Mouse (Mus musculus) c-Kit-positive CD71-positive TER-119-negative erythroid progenitor cells, embryonic 14.5 days (primary cell): ENCODE data around the gene CK137956.

Experiments
- DNase-seq: peaks from one replicate; pipeline ENCODE4 v3.0.0-alpha.2; 2013; ENCODE audit warnings: low read depth

The CK137956 gene

DNA sequence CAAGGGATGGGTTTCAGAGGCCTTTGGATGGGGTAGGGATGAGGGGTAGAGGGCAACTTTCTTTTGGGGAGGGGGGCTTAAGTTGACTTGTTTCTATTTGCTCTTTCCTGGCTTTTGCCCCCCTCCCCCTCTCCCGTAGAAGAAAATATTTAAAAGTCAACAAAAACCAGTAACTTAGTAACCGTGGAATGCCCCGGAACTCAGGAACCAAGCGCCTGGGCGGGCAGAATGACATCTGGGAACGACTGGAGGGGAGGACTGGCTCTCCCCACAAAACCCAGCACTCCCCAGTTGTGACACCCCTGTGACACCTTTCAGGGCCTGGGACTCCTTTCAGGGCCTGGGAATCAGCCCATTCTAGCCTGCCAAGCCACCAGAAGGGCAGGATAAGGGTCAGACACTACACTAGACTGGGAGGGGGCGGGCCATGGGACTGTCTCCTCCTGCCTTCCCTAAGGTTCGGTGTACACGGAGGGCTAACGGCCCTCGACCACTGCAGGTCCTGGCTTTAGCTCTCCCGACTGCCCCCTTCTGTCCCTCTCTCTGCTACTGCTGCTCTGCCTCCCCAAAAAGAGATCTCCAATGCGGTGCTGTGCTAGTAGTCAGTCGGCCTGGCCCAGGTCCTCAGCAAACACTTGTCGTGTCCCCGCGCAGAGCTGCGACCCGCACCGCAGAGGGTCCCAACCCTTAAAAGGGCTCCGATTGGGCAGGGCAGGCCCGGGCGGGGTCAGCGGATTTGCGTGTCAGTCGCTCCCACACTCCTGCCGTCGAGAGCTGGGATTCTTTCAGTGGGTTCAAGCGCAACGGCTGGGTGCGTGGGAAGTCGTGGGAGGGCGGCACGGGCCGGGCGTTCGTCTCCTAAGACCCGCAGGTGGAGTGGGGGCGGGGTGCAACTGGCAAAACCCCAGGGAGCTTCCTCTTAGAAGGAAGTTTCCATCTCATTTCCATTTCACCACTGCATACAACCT is at the start of gene CK137956:
Gene CK137956, minus strand, starts transcription at position 51 of the 968 bp plus-strand sequence.
- DNase-seq: no peak

DNA sequence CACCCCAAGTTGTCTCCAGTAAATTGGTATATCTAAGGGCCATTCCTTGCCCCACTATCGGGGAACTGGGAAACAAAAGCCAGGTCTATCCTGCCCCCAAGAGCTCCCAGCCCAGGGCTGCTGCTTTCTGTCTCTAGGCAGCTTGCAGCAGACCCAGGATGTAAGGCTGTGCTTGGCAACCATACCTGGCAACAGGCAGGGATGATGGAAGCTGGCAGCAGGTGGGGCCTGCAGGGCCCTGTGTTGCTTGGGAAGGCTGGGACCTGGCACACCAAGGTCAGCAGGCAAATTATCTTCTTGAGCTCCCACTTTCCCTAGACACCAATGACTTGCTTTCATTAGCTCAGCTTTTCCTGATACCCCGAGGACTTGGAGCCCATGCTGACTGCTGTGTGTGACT is 48.7 kb upstream of the CK137956 start:
- no peak for DNase-seq

- DNase-seq: no peak
Measured at GRCm38 (mm10) chr4:128004797-128005452, 34.2 kb upstream of the CK137956 start.

- DNase-seq: no peak
Measured at GRCm38 (mm10) chr4:128002638-128003101, 31.9 kb upstream of the CK137956 start.

GRCm38 (mm10) chr4:127999281-127999680 is 28.5 kb upstream of the CK137956 start:
- DNase-seq: no peak

GRCm38 (mm10) chr4:127989347-127989995 is 18.7 kb upstream of the CK137956 start:
- no peak for DNase-seq

- DNase-seq: no peak
Measured at GRCm38 (mm10) chr4:127988526-127989180, 17.9 kb upstream of the CK137956 start.

GRCm38 (mm10) chr4:127987784-127988455 is 17.2 kb upstream of the CK137956 start, which contains the start of gene Csmd2:
Csmd2 (plus strand) TSS chr4:127987857.
- no peak for DNase-seq

DNA sequence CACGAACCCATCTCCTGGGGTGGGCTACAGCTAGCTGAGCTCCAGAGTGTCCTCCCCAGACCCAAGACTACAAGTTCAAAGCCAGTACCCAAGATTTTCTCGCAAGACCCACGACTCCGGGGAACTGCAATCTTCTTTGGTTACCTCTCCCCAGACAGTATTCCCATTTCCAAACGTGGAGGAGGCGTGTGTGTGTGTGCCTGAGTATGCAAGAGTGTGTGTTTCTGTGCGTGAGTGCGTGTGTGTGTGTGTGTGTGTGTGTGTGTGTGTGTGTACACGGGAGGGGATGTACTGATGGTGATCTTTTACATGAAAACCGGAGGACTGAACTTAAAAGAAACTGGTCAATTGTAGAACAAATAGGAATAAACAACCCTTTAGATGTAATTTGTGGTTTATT is 16.5 kb upstream of the CK137956 start:
- DNase-seq: no peak

GRCm38 (mm10) chr4:127986491-127987075 is 15.8 kb upstream of the CK137956 start:
- no peak for DNase-seq

- no peak for DNase-seq
Measured at GRCm38 (mm10) chr4:127985874-127986273, 15.1 kb upstream of the CK137956 start.

DNA sequence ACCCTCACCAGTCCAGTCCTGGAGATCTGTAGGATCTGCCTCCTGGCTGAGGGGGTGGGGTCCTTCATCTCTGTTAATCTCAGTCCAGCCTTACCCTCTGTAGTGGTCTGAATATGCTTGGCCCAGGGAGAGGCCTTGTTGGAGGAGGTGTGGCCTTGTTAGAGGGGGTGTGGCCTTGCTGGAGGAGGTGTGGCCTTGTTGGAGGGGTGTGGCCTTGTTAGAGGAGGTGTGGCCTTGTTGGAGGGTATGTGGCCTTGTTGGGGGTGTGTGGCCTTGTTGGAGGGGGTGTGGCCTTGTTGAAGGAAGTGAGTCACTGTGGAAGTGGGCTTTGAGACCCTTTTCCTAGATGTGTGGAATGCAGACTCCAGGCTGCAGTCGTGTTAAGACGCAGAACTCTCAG is 13.7 kb upstream of the CK137956 start:
- DNase-seq: no peak

GRCm38 (mm10) chr4:127981125-127981524 is 10.4 kb upstream of the CK137956 start:
- DNase-seq: no peak

GRCm38 (mm10) chr4:127972976-127973375 is 2.2 kb upstream of the CK137956 start:
- DNase-seq: no peak

- DNase-seq: no peak
Measured at GRCm38 (mm10) chr4:127970018-127970421, 731 bp downstream of the CK137956 start.

DNA sequence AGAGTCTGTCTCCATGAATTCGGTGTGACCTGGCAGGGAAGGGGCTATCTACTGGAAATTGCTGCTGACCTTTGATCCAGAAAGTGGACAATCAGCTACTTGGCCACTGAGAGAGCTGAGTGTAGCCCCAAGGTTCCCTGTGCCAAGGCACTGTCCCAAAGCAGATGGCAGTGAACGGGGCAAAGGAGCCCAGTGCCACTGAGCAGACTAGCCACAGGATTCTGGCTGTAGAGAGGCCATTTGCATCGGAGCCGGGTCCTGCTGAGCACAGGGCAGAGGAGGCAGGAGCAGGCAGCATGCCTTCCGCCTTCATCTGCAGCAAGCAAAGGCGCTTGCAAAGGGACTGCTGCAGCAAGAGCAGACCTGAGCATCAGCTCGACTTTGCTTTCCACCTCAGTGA is 1.6 kb downstream of the CK137956 start:
- DNase-seq: no peak

GRCm38 (mm10) chr4:127953006-127953710 is 17.6 kb downstream of the CK137956 start:
- no peak for DNase-seq

DNA sequence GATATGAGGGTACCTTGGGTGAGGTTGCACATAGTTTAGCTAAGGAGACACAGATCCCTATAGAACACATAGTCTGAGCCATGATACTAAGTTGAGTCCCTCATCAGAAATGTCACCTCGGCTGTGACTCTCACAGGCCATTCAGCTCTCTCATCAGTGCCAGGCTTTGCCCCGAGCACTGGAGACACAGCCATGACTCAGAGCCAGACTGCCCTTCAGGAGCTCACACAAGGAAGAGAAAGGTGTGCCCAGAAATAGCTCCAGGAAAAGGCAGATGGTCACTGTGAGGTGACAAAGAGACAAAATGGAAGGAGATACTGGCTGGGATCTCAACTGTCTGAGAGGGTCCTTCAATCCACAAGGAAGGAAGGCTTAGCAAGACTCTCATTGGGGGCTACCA is 23.1 kb downstream of the CK137956 start:
- DNase-seq: no peak

DNA sequence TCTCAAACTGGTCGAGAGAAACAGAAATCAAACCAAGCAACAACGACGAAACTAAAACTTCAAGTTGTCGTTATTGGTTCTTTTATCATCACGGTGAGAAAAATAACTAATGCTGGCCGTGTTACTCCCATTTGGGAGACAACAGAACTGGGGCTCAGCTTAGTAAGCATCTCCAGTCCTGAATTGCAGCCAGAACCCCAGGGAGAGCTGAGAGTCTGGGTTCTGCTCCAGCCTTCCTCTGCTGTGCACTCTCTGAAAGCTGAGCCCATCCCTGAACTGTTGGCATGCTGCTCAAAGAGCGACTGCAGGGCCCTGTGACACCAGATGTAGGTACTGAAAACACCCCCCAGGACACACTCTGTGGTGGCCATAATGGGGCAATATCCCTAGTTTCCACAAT is 33.3 kb downstream of the CK137956 start:
- no peak for DNase-seq

- no peak for DNase-seq
Measured at GRCm38 (mm10) chr4:127935369-127935768, 35.4 kb downstream of the CK137956 start.
